Mouse (Mus musculus) stomach, embryonic 16.5 days (tissue): ENCODE data around the gene March7. TPM values are rescaled to one million over a fixed set of nuclear protein-coding genes. Genes with fewer than 3 reads are reported as not detected.

Experiments
- ATAC-seq: fragments of 200-750 bp; cut with Nextera tagmentation; 2 replicates; pipeline ENCODE4 v1.8.0; 2017; ENCODE audit warnings: moderate number of reproducible peaks, moderate TSS enrichment; ENCODE audit not compliant: insufficient read depth, low FRiP score
- H3K27ac ChIP-seq: fragments of 300-500 bp; sonication (generic); 2 replicates; pipeline ENCODE4 v1.5.1; 2014; ENCODE audit warnings: low read length
- H3K27me3 ChIP-seq: fragments of 300-500 bp; sonication (generic); 2 replicates; pipeline ENCODE4 v1.6.1; 2014; ENCODE audit warnings: low read length, control low read depth, mixed read lengths; ENCODE audit not compliant: control insufficient read depth, insufficient read depth
- H3K36me3 ChIP-seq: fragments of 300-500 bp; sonication (generic); 2 replicates; pipeline ENCODE4 v1.6.1; 2014; ENCODE audit warnings: low read length; ENCODE audit not compliant: control insufficient read depth, insufficient read depth
- H3K4me1 ChIP-seq: fragments of 300-500 bp; sonication (generic); 2 replicates; pipeline ENCODE4 v1.6.1; 2014; ENCODE audit warnings: low read length, control low read depth, mixed read lengths; ENCODE audit not compliant: control insufficient read depth, insufficient read depth
- H3K4me2 ChIP-seq: fragments of 300-500 bp; sonication (generic); 2 replicates; pipeline ENCODE4 v1.6.1; 2014; ENCODE audit warnings: low read depth, low read length, mixed read lengths
- H3K4me3 ChIP-seq: fragments of 300-500 bp; sonication (generic); replicated peaks from 2 replicates; pipeline ENCODE4 v1.5.1; 2014; ENCODE audit warnings: mild to moderate bottlenecking, low read length
- H3K9ac ChIP-seq: fragments of 300-500 bp; sonication (generic); 2 replicates; pipeline ENCODE4 v1.6.1; 2014; ENCODE audit warnings: low read length
- H3K9me3 ChIP-seq: fragments of 300-500 bp; sonication (generic); replicated peaks from 2 replicates; pipeline ENCODE4 v1.6.1; 2016; ENCODE audit warnings: low read length, control low read depth; ENCODE audit not compliant: control insufficient read depth
- WGBS: fragments of 180-500 bp; shearing (Covaris S2); extraction: QIAGEN DNeasy Blood & Tissue Kit; methylation state at CpG from one replicate; pipeline ENCODE4 v1.1.7; 2014; 5-methylcytosine and 5-hydroxymethylcytosine counted together
- polyA plus RNA-seq: library from polyadenylated mRNA; unstranded; fragments of >200 nt; fragmentation: Nextera tagmentation; extraction: Ambion mirVana; gene quantifications from 2 replicates; pipeline ENCODE4 v1.2.1, GENCODE M21; 2015

The March7 gene
- 68.9 and 69.7 TPM in 2 replicates for polyA plus RNA-seq

DNA sequence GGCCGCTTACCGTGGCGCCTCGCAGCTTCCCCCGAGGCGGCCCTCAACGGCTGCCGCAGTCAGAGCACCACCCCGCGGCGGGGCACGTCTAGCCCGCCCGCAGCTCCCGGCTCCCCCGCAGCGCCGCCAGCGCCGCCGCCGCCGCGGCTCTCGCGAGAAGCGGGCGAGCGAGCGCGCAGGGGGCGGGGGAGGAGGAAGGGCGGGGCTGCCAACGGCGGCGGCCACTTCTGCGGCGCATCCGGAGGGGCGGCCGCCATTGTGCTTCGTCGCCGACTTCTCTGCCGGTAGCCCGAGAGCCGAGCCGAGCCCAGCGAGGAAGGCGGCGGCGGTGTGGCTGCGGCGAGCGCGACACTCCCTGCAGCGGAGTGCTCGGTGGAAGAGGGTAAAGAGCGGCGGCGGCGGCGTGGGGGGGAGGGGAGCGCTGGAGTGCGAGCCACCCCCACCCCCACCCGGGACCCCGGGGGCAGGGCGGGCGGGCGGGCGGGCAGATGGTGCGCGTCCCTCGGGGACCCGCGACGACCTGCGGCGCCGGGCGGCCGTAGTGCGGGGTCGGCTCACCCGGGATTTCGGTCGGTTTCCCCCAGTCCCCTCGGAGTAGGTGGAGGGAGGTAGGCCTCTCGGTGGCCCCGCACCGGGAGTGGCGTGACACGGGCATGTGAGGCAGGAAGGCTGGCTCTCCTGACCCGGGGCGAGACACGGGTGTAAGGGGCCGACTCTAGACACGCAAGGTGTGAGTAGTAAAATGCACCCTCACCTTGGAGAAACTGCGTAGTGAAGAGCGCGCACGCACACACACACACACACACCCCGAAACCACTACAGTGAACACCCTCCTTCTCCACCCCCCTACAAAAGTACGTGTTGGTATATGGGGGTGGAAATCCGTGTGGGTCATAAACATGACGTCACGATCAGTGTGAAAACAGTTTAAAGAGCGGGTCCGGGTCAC lies at the start of gene March7, which contains the start of gene Baz2b:
TSS of gene March7 (plus strand) at position 185 of the 949 bp plus-strand sequence.
TSS of gene Baz2b (minus strand) at position 137 of the 949 bp plus-strand sequence.
- H3K4me2 ChIP-seq = peak within 1 kb of the TSS; percentile 94
- H3K36me3 ChIP-seq = 0 out of 2 replicates have a peak, but pooled peaks cover 3% of the 10 kb centered on the region
- H3K27ac ChIP-seq = peak within 1 kb of the TSS; percentile 90
- peak within 1 kb of the TSS; percentile 91 for H3K4me3 ChIP-seq
- H3K4me1 ChIP-seq = peaks cover 32% of the 10 kb centered on the region
- ATAC-seq = peak; percentile 95
- WGBS = under 1% methylated on average over 70 of the region's 109 CpGs
- no peaks in the 10 kb centered on the region for H3K9me3 ChIP-seq
- H3K27me3 ChIP-seq = no peaks in the 10 kb centered on the region
- peak within 1 kb of the TSS; percentile 99 for H3K9ac ChIP-seq

GRCm38 (mm10) chr2:60163744-60164143 lies 45.9 kb upstream of the March7 start:
- no peak for ATAC-seq
- Histone ChIP-seq H3K4me2 (no peak overlapping the region), H3K27me3 (no peaks in the 10 kb centered on the region), H3K4me3 (no peak overlapping the region), H3K9ac (no peak overlapping the region), H3K9me3 (no peaks in the 10 kb centered on the region), H3K4me1 (no peaks in the 10 kb centered on the region), H3K36me3 (no peaks in the 10 kb centered on the region), H3K27ac (no peak overlapping the region)
- 68% methylated on average over 2 of the region's 2 CpGs for WGBS

DNA sequence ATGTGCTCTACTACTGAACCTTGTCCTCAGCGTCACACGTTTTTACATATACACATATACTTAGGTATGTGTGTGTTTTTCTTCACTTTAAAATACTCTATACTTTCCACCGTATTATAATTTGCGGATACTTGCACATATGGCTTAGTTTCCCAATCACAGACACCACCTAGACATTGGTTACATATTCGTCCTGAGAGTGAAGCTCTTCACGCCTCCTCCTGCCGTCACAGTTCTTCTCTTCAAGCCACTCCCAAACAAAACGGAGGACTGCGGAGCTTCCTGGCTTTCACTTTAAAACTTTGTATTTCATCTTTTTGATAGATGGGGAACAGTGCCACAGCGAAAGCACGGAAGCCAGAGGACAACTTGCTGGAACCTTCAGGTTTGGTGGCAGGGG lies 44.0 kb upstream of the March7 start:
- H3K27ac ChIP-seq = no peak overlapping the region
- H3K36me3 ChIP-seq = no peaks in the 10 kb centered on the region
- no peak for ATAC-seq
- WGBS = 86% methylated on average over 11 of the region's 11 CpGs
- no peaks in the 10 kb centered on the region for H3K27me3 ChIP-seq
- no peak overlapping the region for H3K9ac ChIP-seq
- H3K4me3 ChIP-seq = no peak overlapping the region
- no peaks in the 10 kb centered on the region for H3K4me1 ChIP-seq
- no peak overlapping the region for H3K4me2 ChIP-seq
- H3K9me3 ChIP-seq = no peaks in the 10 kb centered on the region

GRCm38 (mm10) chr2:60166878-60167277 lies 42.8 kb upstream of the March7 start:
- Histone ChIP-seq H3K4me3 (no peak overlapping the region), H3K27ac (no peak overlapping the region), H3K36me3 (no peaks in the 10 kb centered on the region), H3K4me2 (no peak overlapping the region), H3K4me1 (no peaks in the 10 kb centered on the region), H3K9ac (no peak overlapping the region), H3K27me3 (no peaks in the 10 kb centered on the region), H3K9me3 (no peaks in the 10 kb centered on the region)
- no peak for ATAC-seq
- 83% methylated on average over 4 of the region's 4 CpGs for WGBS

DNA sequence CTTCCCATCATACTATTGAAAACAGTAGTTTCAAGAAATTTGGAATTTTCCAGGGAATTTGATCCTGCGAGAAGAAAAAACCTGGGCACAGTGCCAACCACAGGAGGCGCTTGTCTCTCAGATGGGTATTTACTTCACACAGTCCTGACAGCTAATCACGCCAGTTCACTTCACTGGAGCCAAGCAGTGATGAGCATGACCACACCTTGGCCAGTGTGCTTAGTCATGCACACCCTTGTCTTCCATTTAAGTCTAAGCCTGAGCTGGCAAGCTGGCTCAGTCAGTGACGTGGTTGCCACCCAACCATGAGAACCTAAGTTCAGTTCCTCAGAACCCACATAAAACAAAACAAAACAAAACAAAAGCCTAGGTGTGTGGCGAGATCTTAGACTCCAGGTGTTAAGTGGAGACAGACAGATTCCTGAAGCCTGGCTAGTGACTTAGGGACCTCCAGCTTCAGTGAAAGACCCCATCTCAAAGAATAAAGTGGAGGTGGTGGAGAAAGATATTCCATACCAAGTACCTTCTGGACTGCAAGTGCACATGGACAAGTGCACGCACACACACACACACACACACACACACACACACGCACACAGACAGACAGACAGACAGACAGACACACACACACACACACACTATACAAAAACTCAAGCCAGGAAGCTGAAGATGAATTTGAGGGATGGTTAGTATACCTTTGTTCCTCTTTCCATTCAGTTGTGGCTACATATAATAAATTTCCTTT lies 37.7 kb upstream of the March7 start:
- H3K4me2 ChIP-seq = no peak overlapping the region
- H3K27ac ChIP-seq = no peak overlapping the region
- WGBS = 52% methylated on average over 7 of the region's 7 CpGs
- H3K4me1 ChIP-seq = no peaks in the 10 kb centered on the region
- no peak for ATAC-seq
- H3K9ac ChIP-seq = no peak overlapping the region
- no peak overlapping the region for H3K4me3 ChIP-seq
- no peaks in the 10 kb centered on the region for H3K36me3 ChIP-seq
- H3K9me3 ChIP-seq = no peaks in the 10 kb centered on the region
- no peaks in the 10 kb centered on the region for H3K27me3 ChIP-seq

GRCm38 (mm10) chr2:60172531-60172914 lies 37.2 kb upstream of the March7 start:
- Histone ChIP-seq H3K4me2 (no peak overlapping the region), H3K36me3 (no peaks in the 10 kb centered on the region), H3K9me3 (no peaks in the 10 kb centered on the region), H3K4me1 (no peaks in the 10 kb centered on the region), H3K9ac (no peak overlapping the region), H3K27ac (no peak overlapping the region), H3K4me3 (no peak overlapping the region), H3K27me3 (no peaks in the 10 kb centered on the region)
- WGBS = 74% methylated on average over 2 of the region's 2 CpGs
- ATAC-seq = no peak

DNA sequence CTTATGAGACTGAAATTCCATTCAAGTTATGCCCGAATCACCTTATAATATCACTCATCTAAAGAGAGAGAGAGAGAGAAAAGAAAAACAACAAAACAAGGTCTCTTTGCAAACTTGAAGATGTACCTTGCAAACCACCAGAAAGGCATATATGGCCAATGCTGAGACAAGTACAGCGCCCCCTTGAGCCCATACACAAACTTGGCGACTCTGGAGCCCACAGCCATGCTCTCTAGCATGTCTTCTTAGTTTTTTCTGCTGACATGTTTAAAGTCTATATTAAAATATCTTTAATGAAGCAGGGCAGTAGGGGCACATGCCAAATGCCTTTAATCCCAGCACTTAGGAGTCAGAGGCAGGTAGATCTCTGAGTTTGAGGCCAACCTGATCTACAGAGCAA lies 36.5 kb upstream of the March7 start:
- H3K4me2 ChIP-seq = no peak overlapping the region
- no peak for ATAC-seq
- H3K27me3 ChIP-seq = no peaks in the 10 kb centered on the region
- H3K27ac ChIP-seq = no peak overlapping the region
- H3K36me3 ChIP-seq = no peaks in the 10 kb centered on the region
- H3K9me3 ChIP-seq = no peaks in the 10 kb centered on the region
- H3K4me1 ChIP-seq = no peaks in the 10 kb centered on the region
- no peak overlapping the region for H3K4me3 ChIP-seq
- 64% methylated on average over 3 of the region's 3 CpGs for WGBS
- no peak overlapping the region for H3K9ac ChIP-seq

- Histone ChIP-seq H3K27ac (no peak overlapping the region), H3K9ac (no peak overlapping the region), H3K36me3 (no peaks in the 10 kb centered on the region), H3K4me3 (no peak overlapping the region), H3K9me3 (no peaks in the 10 kb centered on the region), H3K27me3 (no peaks in the 10 kb centered on the region), H3K4me2 (no peak overlapping the region), H3K4me1 (no peaks in the 10 kb centered on the region)
- ATAC-seq = no peak
- WGBS = 88% methylated on average over 4 of the region's 4 CpGs
These were observed 36.1 kb upstream of the March7 start for GRCm38 (mm10) chr2:60173595-60173994.

- 83% methylated on average over 2 of the region's 4 CpGs for WGBS
- no peak overlapping the region for H3K27ac ChIP-seq
- no peaks in the 10 kb centered on the region for H3K9me3 ChIP-seq
- H3K36me3 ChIP-seq = no peaks in the 10 kb centered on the region
- no peak overlapping the region for H3K4me3 ChIP-seq
- no peak overlapping the region for H3K4me2 ChIP-seq
- ATAC-seq = no peak
- H3K4me1 ChIP-seq = no peaks in the 10 kb centered on the region
- H3K9ac ChIP-seq = no peak overlapping the region
- H3K27me3 ChIP-seq = no peaks in the 10 kb centered on the region
These were observed 34.6 kb upstream of the March7 start for GRCm38 (mm10) chr2:60175078-60175477.
